Mouse (Mus musculus) cerebellum, postnatal 14 days (tissue): ENCODE data around the gene Rabep1.
A peak's percentile ranks its signal among the peaks of the same experiment; 100 is the strongest.

Experiments
- DNase-seq, 2 experiments: peaks; one replicate each; pipeline ENCODE4 v3.0.0; 2021; ENCODE audit warnings: mixed read lengths in 2 of 2

The Rabep1 gene

GRCm38 (mm10) chr11:70906681-70907080, 62.1 kb downstream of the Rabep1 start:
- DNase-seq: no peak

GRCm38 (mm10) chr11:70911323-70911722, 66.7 kb downstream of the Rabep1 start:
- no peak for DNase-seq

GRCm38 (mm10) chr11:70911920-70912319, 67.3 kb downstream of the Rabep1 start:
- DNase-seq: no peak

GRCm38 (mm10) chr11:70917896-70918295, 73.3 kb downstream of the Rabep1 start:
- no peak for DNase-seq

- no peak for DNase-seq
Observed at GRCm38 (mm10) chr11:70919524-70919923, 74.9 kb downstream of the Rabep1 start.

- DNase-seq: no peak
Observed at GRCm38 (mm10) chr11:70931461-70931860, 86.9 kb downstream of the Rabep1 start.

GRCm38 (mm10) chr11:70935316-70935715, 90.7 kb downstream of the Rabep1 start:
- DNase-seq: peak in 1 of 2 experiments; percentile 7

GRCm38 (mm10) chr11:70942596-70942995, 98.0 kb downstream of the Rabep1 start:
- no peak for DNase-seq

- DNase-seq: peak; percentile 23 to 49
Observed at GRCm38 (mm10) chr11:70943651-70944050, 99.1 kb downstream of the Rabep1 start.

- DNase-seq: no peak
Observed at GRCm38 (mm10) chr11:70944935-70945817, 100.6 kb downstream of the Rabep1 start.

GRCm38 (mm10) chr11:70954711-70955110, 110.1 kb downstream of the Rabep1 start:
- no peak for DNase-seq

GRCm38 (mm10) chr11:70960786-70961554, 116.4 kb downstream of the Rabep1 start:
- no peak for DNase-seq

- DNase-seq: no peak
Observed at GRCm38 (mm10) chr11:70964222-70964907, 119.8 kb downstream of the Rabep1 start.

- DNase-seq: peak in 1 of 2 experiments; percentile 64
Observed at GRCm38 (mm10) chr11:70969271-70969794, 124.8 kb downstream of the Rabep1 start.

GRCm38 (mm10) chr11:70969821-70970559, 125.4 kb downstream of the Rabep1 start, which contains the start of the genes Nup88 and Rpain:
Gene Nup88, minus strand, starts transcription at chr11:70969973.
Gene Rpain, plus strand, starts transcription at chr11:70970213.
- DNase-seq: peak; percentile 93 to 94

GRCm38 (mm10) chr11:70970560-70971540, 126.3 kb downstream of the Rabep1 start:
- peak in 1 of 2 experiments; percentile 7 for DNase-seq

GRCm38 (mm10) chr11:70972586-70972985, 128.0 kb downstream of the Rabep1 start:
- no peak for DNase-seq

- DNase-seq: peak; percentile 13 to 26
Observed at GRCm38 (mm10) chr11:70973947-70974346, 129.4 kb downstream of the Rabep1 start.

- DNase-seq: no peak
Observed at GRCm38 (mm10) chr11:70975193-70975592, 130.6 kb downstream of the Rabep1 start.

GRCm38 (mm10) chr11:70977293-70977692, 132.7 kb downstream of the Rabep1 start:
- no peak for DNase-seq

- no peak for DNase-seq
Observed at GRCm38 (mm10) chr11:70980232-70980631, 135.7 kb downstream of the Rabep1 start.
